Mouse (Mus musculus) olfactory bulb, adult 2 months (tissue): ENCODE results near the gene Cklf. TPM values are rescaled to one million over a fixed set of nuclear protein-coding genes. Genes with fewer than 3 reads are reported as not detected.

Source experiments
- H3K27ac ChIP-seq: fragments of 200-500 bp; 2 replicates; pipeline ENCODE4 v1.5.1; 2012; ENCODE audit warnings: low read depth, low read length; ENCODE audit not compliant: insufficient read depth
- H3K4me1 ChIP-seq: fragments of 200-500 bp; 2 replicates; pipeline ENCODE4 v1.6.1; 2012; ENCODE audit warnings: low read length; ENCODE audit not compliant: control insufficient read depth, insufficient read depth
- H3K4me3 ChIP-seq: fragments of 200-500 bp; 2 replicates; pipeline ENCODE4 v1.5.1; 2012; ENCODE audit warnings: mild to moderate bottlenecking, low read depth, low read length, moderate library complexity; ENCODE audit not compliant: insufficient read depth
- CTCF ChIP-seq: fragments of 200-500 bp; IDR thresholded peaks from 2 replicates; pipeline ENCODE4 v1.5.1; 2012; ENCODE audit warnings: low read depth, mild to moderate bottlenecking, low read length, moderate library complexity; ENCODE audit not compliant: insufficient read depth
- POLR2A ChIP-seq: fragments of 200-500 bp; IDR thresholded peaks from 2 replicates; pipeline ENCODE4 v1.6.1; 2012; ENCODE audit warnings: mild to moderate bottlenecking, low read depth, low read length, moderate library complexity; ENCODE audit not compliant: insufficient read depth
- WGBS: fragments of 180-500 bp; shearing (Covaris S2); methylation state at CpG from one replicate; pipeline ENCODE4 v1.1.7; 2018; 5-methylcytosine and 5-hydroxymethylcytosine counted together
- polyA plus RNA-seq: library from polyadenylated mRNA; stranded (reverse); fragments of >200 nt; gene quantifications from 2 replicates; pipeline ENCODE4 v1.2.4, GENCODE M21; 2012; ENCODE audit warnings: low replicate concordance; ENCODE audit not compliant: missing spikeins, insufficient read depth, insufficient read length

Cklf gene
- polyA plus RNA-seq, 1 experiment = not detected

DNA sequence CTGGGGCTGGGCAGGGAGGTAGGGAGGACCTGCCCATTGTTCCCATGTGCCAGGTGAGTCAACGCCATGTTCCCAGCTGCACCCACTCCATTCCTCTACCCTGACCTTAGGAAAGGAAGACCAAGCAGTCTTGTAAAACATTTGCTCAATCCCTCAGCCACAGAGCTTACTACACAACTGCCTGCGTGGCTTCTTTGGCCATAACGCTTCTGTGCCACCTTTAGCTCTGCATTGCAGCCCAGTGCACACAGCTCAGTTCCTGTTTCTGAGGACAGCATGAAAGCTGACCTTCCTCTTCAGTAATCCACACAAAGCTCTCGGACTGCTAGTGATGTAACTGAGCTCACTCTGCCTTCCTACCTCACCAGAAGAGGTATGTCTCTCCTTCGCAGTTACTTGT is 17.7 kb upstream of the Cklf start:
- no peak for TF ChIP-seq POLR2A
- TF ChIP-seq CTCF = no peak
- no peak overlapping the region for H3K27ac ChIP-seq
- no peaks in the 10 kb centered on the region for H3K4me1 ChIP-seq
- WGBS = 97% methylated on average over 5 of the region's 5 CpGs
- H3K4me3 ChIP-seq = no peak overlapping the region

DNA sequence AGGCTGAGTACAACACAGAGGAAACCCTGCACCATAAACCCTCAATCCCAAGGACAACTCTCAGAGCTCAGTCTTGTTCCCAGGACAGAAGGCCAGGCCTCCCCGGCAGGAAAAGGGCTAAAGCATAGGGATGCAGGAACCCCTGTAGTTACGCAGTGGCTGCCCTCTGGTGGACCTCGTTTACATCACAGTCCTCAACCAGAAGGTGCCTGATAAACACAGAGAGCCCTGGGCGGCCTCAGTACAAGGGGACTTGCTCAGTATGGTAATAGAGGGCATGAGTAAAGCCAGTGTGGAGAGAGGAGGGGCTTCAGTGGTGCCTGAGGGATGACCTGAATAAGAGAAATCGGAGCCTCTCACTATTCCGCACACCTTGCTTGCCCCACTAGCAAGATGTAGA is 16.1 kb upstream of the Cklf start:
- WGBS = 55% methylated on average over 6 of the region's 6 CpGs
- TF ChIP-seq POLR2A = no peak
- TF ChIP-seq CTCF = no peak
- no peak overlapping the region for H3K27ac ChIP-seq
- no peak overlapping the region for H3K4me3 ChIP-seq
- no peaks in the 10 kb centered on the region for H3K4me1 ChIP-seq

DNA sequence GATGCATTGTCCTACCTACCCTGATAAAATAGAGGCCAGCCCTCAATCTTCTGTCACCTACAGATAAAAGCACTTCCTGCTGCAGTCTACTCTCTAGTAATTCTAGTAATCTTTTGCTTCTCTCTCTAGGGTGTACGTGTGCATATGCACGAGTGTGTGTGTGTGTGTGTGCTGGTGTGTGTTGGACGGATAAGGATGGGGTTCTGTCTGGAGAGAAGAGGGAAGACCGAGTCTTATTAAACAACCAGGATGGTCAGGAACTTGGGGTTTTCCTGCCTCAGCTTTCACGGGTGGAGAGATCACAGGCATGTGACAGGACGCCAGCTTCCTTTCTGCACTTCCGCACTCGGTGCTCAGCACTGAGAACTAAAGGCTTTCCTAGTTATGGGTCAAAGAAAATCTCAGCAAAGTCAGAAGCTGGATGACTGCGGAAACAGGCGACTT is 11.2 kb upstream of the Cklf start:
- Histone ChIP-seq H3K27ac (no peak overlapping the region), H3K4me3 (no peak overlapping the region), H3K4me1 (no peaks in the 10 kb centered on the region)
- WGBS = 87% methylated on average over 10 of the region's 10 CpGs
- no peak for TF ChIP-seq POLR2A
- TF ChIP-seq CTCF = no peak

DNA sequence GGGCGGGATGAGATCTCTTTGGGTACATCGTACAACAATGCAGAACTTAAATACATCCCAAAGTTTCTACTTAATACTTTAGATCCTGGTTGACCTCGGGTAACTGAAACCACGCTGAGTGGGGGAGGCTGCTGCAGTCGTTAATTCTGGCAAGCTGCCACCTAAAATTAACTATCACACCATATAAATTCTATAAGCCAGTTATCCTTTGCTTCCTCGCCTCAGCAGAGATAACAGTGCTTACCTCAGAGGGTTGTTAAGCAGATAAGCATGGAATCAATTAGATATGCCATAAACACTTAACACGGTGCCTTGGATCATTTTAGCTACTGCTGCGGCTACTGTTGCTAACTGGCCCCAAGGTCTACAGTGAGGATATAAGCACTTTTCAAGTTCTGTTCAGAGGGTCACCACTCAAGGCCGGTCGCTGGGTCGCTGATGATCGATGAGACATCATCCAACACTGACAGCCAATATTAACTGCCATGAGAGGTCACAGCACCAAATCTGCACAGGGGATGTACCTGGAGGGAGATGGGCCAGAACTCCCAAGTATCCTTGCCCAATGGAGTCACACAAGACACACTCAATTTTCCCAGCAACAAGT is 8.5 kb upstream of the Cklf start:
- Histone ChIP-seq H3K27ac (no peak overlapping the region), H3K4me3 (no peak overlapping the region), H3K4me1 (peaks cover 6% of the 10 kb centered on the region)
- no peak for TF ChIP-seq POLR2A
- TF ChIP-seq CTCF = no peak
- WGBS = 82% methylated on average over 12 of the region's 12 CpGs

DNA sequence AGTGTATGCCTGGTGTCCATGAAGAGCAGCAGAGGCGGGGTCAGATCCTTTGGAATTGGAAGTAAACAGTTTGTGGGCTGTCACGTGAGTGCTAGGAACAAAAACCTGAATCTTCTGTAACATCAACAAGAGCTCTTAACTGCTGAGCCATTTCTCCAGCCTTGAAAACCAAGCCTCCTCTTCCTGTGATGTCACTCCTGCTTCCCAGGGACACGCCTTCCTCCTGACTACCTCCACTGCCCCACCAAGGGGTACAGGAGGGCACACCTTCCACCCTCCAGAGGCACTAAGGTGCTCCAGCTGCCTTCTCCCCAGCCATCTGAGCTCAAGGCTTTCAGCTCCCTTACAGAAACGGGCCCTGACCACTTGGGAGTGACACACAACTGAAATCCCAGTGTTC is 4.0 kb upstream of the Cklf start:
- Histone ChIP-seq H3K4me3 (no peak overlapping the region), H3K27ac (no peak overlapping the region), H3K4me1 (peaks cover 14% of the 10 kb centered on the region)
- WGBS = 89% methylated on average over 4 of the region's 4 CpGs
- no peak for TF ChIP-seq POLR2A
- no peak for TF ChIP-seq CTCF

DNA sequence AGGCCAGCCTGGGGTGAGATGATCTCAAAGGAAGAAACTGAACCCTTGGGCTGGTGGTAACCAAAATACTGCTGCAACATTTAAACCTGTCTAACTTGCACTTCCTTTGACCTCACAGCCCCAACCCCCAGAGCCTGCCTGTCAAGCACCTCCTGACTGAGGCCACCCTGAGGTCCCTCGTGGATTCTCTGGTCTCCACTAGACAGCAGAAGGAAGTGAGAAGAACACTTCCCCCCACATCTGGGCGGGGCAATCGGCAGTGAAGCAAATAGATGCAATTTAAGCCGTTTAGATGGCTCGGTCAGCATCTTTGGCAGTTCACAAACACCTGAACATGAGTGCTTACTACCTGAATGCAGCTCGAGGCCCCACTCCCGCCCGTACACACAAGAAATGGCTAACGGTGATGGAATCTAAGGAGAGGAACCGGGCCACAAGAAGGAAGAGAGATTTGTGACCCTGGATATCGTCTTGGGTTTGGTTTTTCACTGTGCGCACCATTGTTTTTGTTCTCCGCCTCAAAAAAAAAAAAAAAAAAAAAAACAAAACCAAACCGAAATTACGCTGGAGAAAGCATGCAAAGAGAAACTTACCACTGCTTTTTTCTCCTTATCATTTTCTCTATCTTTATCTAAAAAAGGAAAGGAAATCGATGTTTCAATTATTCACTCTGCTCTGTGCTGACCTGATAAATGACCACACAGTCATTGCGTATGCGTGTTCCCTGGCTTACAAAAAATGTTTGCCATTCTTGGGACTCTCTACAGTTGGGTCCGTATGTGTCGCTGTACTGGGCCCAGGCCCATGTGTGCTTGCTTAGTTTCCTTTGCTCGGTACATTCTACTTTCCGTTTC is 3.4 kb upstream of the Cklf start:
- peaks cover 14% of the 10 kb centered on the region for H3K4me1 ChIP-seq
- H3K4me3 ChIP-seq = peak overlapping the region; percentile 83
- H3K27ac ChIP-seq = no peak overlapping the region
- 66% methylated on average over 22 of the region's 22 CpGs for whole genome bisulfite sequencing
- TF ChIP-seq CTCF = no peak
- no peak for TF ChIP-seq POLR2A

DNA sequence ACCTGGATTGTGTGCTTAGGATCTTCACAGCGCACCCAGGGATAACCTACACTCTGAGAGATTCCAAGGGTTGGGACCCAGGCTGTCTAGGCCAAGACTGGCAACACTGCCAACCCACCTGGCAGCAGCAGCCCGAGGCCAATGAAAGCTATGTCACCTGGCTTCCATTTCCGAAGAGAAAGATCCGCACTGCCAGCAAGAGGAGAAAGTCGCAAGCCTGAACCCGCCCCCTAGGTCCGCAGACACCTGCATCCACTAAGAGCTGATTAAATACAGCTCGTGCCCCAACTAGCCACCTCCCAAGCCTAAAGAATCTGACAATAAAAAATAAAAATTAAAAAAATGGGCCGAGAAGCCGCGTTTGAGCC is 2.8 kb upstream of the Cklf start:
- WGBS = 3% methylated on average over 11 of the region's 11 CpGs

DNA sequence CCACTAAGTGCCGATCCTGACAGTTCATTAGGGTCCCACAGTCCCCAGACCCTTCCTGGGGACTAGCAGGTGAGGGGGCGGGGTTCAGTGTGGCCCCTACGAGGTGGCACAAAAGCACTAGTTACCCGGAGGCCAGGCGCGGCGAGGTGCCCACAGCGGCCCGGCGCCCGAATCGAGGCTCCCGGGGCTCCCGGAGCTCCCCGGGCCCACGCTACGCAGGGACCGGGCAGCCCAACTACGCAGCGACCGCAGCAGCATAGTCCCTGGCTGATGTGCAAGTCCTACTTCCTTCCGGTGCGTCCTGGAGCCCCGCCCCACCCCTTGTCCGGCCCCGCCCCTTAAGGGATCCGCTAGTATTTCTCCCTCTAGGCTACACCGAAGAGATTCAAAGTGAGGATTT is 2.4 kb upstream of the Cklf start, which contains the start of gene Tk2:
TSS of gene Tk2 (minus strand) at position 283 of the 400 bp plus-strand sequence.
- Histone ChIP-seq H3K4me1 (peaks cover 14% of the 10 kb centered on the region), H3K27ac (no peak within 1 kb of the TSS), H3K4me3 (peak within 1 kb of the TSS; percentile 83)
- peak; percentile 59; the same call in 1 of the 2 replicates for TF ChIP-seq POLR2A
- TF ChIP-seq CTCF = no peak
- whole genome bisulfite sequencing = under 1% methylated on average over 28 of the region's 28 CpGs

More for the DNA sequence above, 2.8 kb upstream of the Cklf start:
- no peak for TF ChIP-seq POLR2A
- TF ChIP-seq CTCF = no peak
- Histone ChIP-seq H3K27ac (no peak overlapping the region), H3K4me1 (peaks cover 14% of the 10 kb centered on the region), H3K4me3 (peak overlapping the region; percentile 83)

DNA sequence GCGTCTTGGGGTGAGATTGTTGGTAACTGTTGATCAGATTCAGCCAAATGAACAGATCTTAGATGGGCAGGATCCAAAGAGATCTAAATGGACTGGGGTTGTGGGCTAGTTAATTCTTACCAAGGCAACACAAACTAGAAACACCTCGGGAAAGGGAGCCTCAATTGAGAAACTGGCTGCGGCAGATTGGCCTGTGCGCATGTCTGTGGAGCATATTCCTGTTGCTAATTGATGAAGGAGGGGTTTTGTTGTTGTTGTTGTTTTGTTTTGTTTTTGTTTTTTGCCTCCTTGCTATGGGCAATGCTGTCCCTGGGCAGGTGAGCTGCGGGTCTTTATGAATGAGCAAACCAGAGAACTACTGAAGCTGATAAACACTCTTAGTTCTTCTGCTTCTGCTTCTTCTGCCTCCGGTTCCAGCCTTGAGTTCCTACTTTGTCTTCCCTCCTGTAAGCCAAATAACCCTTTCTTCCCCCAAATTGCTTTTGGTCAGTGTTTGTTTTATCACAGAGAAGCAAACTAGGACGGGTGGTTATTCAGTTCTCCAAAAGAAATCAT is 1.1 kb upstream of the Cklf start:
- WGBS = 84% methylated on average over 7 of the region's 7 CpGs
- TF ChIP-seq CTCF (no peak), POLR2A (no peak)
- Histone ChIP-seq H3K4me1 (peaks cover 14% of the 10 kb centered on the region), H3K27ac (no peak overlapping the region), H3K4me3 (no peak overlapping the region)
